Mouse (Mus musculus) midbrain, embryonic 14.5 days (tissue): ENCODE results near the gene Inhbb. TPM values are rescaled to one million over a fixed set of nuclear protein-coding genes. Genes with fewer than 3 reads are reported as not detected.

ENCODE experiments used
- ATAC-seq: fragments of 200-750 bp; cut with Nextera tagmentation; 2 replicates; pipeline ENCODE4 v1.8.0; 2017; ENCODE audit warnings: moderate number of reproducible peaks, moderate library complexity; ENCODE audit not compliant: low FRiP score, low TSS enrichment
- DNase-seq: peaks from one replicate; pipeline ENCODE4 v3.0.0-alpha.2; 2015
- H3K27ac ChIP-seq: fragments of 300-500 bp; sonication (generic); replicated peaks from 2 replicates; pipeline ENCODE4 v1.5.1; 2014; ENCODE audit warnings: mild to moderate bottlenecking, low read depth, low read length, moderate library complexity
- H3K27me3 ChIP-seq: fragments of 300-500 bp; sonication (generic); 2 replicates; pipeline ENCODE4 v1.6.1; 2014; ENCODE audit warnings: low read length, control low read depth, mixed read lengths; ENCODE audit not compliant: control insufficient read depth, insufficient read depth
- H3K36me3 ChIP-seq: fragments of 300-500 bp; sonication (generic); 2 replicates; pipeline ENCODE4 v1.6.1; 2014; ENCODE audit warnings: low read length, control low read depth; ENCODE audit not compliant: control insufficient read depth, insufficient read depth
- H3K4me1 ChIP-seq: fragments of 300-500 bp; sonication (generic); 2 replicates; pipeline ENCODE4 v1.6.1; 2014; ENCODE audit warnings: mild to moderate bottlenecking, antibody characterized with exemption, low read length, control low read depth; ENCODE audit not compliant: control insufficient read depth, insufficient read depth
- H3K4me2 ChIP-seq: fragments of 300-500 bp; sonication (generic); 2 replicates; pipeline ENCODE4 v1.6.1; 2014; ENCODE audit warnings: mild to moderate bottlenecking, low read length, moderate library complexity
- H3K4me3 ChIP-seq: fragments of 300-500 bp; sonication (generic); replicated peaks from 2 replicates; pipeline ENCODE4 v1.5.1; 2014; ENCODE audit warnings: low read depth, low read length
- H3K9ac ChIP-seq: fragments of 300-500 bp; sonication (generic); replicated peaks from 2 replicates; pipeline ENCODE4 v1.6.1; 2014; ENCODE audit warnings: mild to moderate bottlenecking, low read length, moderate library complexity
- H3K9me3 ChIP-seq: fragments of 300-500 bp; sonication (generic); 2 replicates; pipeline ENCODE4 v1.6.1; 2016; ENCODE audit warnings: low read length, control low read depth, mixed read lengths; ENCODE audit not compliant: control insufficient read depth
- WGBS: fragments of 180-500 bp; shearing (Covaris S2); extraction: QIAGEN DNeasy Blood & Tissue Kit; methylation state at CpG from one replicate; pipeline ENCODE4 v1.1.7; 2014; 5-methylcytosine and 5-hydroxymethylcytosine counted together
- polyA plus RNA-seq: library from polyadenylated mRNA; unstranded; fragments of >200 nt; fragmentation: Nextera tagmentation; extraction: Ambion mirVana; gene quantifications from 2 replicates; pipeline ENCODE4 v1.2.1, GENCODE M21; 2014

Gene Inhbb
- polyA plus RNA-seq, 1 experiment from 2014 or later, result 1.9 TPM

- ATAC-seq, result no peak
- no peak for DNase-seq
Measured at GRCm38 (mm10) chr1:119397839-119398238, 24.2 kb downstream of the Inhbb start.

GRCm38 (mm10) chr1:119391311-119391710 lies 30.7 kb downstream of the Inhbb start:
- Histone ChIP-seq H3K4me2 (no peak overlapping the region), H3K9me3 (no peaks in the 10 kb centered on the region), H3K27ac (no peak overlapping the region), H3K9ac (no peak overlapping the region), H3K36me3 (no peaks in the 10 kb centered on the region), H3K4me3 (no peak overlapping the region), H3K27me3 (no peaks in the 10 kb centered on the region), H3K4me1 (peaks cover 22% of the 10 kb centered on the region)
- DNase-seq (no peak), ATAC-seq (no peak)
- 73% methylated on average over 3 of the region's 3 CpGs for WGBS

More at GRCm38 (mm10) chr1:119397839-119398238, 24.2 kb downstream of the Inhbb start:
- Histone ChIP-seq H3K4me1 (no peaks in the 10 kb centered on the region), H3K9me3 (no peaks in the 10 kb centered on the region), H3K27me3 (no peaks in the 10 kb centered on the region), H3K9ac (no peak overlapping the region), H3K4me2 (no peak overlapping the region), H3K27ac (no peak overlapping the region), H3K36me3 (no peaks in the 10 kb centered on the region), H3K4me3 (no peak overlapping the region)
- 81% methylated on average over 7 of the region's 7 CpGs for WGBS

GRCm38 (mm10) chr1:119390676-119391075 lies 31.4 kb downstream of the Inhbb start:
- no peaks in the 10 kb centered on the region for H3K9me3 ChIP-seq
- no peak overlapping the region for H3K4me3 ChIP-seq
- no peak overlapping the region for H3K27ac ChIP-seq
- peaks cover 22% of the 10 kb centered on the region for H3K4me1 ChIP-seq
- DNase-seq (no peak), ATAC-seq (no peak)
- no peak overlapping the region for H3K4me2 ChIP-seq
- no peaks in the 10 kb centered on the region for H3K36me3 ChIP-seq
- no peaks in the 10 kb centered on the region for H3K27me3 ChIP-seq
- H3K9ac ChIP-seq, result no peak overlapping the region
- WGBS, result 49% methylated on average over 4 of the region's 4 CpGs

DNA sequence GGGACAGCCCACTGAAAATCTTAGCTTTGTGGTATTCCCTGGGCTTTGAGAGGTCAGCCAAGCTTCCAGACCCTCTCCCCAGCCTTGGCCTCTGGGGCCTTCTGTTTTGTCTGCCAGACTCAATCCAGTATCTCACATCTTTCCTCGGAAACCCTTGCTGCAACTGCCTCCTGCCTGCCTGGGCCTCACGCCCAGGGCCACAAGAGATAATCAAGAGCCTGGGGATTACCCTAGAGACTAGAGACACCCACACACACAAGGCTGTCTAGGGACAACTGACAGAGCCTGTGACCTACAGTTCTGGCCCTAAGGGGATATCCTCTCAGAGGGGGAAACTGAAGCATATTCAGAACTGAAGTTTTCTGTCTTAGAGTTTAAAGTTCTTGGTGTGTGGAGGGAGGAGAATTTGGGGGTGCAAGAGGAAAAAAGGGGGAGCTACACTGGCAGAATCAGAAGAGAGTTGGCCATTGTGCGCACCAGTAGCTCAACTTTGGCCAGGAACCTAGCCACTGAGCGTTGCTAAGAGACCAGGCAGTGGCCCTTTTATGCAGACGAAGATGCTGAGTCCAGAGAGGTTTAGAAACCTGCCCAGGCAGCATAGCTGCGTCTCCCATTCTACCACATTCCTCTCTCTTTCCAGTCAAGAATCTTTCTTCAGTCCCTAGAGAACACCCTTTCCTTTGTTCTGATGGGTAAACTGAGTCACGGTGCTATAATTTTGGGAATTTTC lies 32.1 kb downstream of the Inhbb start:
- ATAC-seq (no peak), DNase-seq (peak; percentile 46)
- Histone ChIP-seq H3K4me1 (peaks cover 22% of the 10 kb centered on the region), H3K27me3 (no peaks in the 10 kb centered on the region), H3K36me3 (no peaks in the 10 kb centered on the region), H3K4me3 (no peak overlapping the region), H3K27ac (no peak overlapping the region), H3K9ac (no peak overlapping the region), H3K9me3 (no peaks in the 10 kb centered on the region), H3K4me2 (no peak overlapping the region)
- WGBS, result 30% methylated on average over 7 of the region's 7 CpGs

- H3K36me3 ChIP-seq, result no peaks in the 10 kb centered on the region
Measured at GRCm38 (mm10) chr1:119388664-119389396, 33.2 kb downstream of the Inhbb start.

GRCm38 (mm10) chr1:119386306-119386705 lies 35.7 kb downstream of the Inhbb start:
- H3K27ac ChIP-seq, result no peak overlapping the region
- H3K9ac ChIP-seq, result no peak overlapping the region
- no peak overlapping the region for H3K4me2 ChIP-seq
- H3K4me1 ChIP-seq, result peaks cover 22% of the 10 kb centered on the region
- 84% methylated on average over 3 of the region's 3 CpGs for WGBS
- DNase-seq, result no peak
- H3K9me3 ChIP-seq, result no peaks in the 10 kb centered on the region
- no peak overlapping the region for H3K4me3 ChIP-seq
- H3K27me3 ChIP-seq, result no peaks in the 10 kb centered on the region
- no peaks in the 10 kb centered on the region for H3K36me3 ChIP-seq
- no peak for ATAC-seq

More at GRCm38 (mm10) chr1:119388664-119389396, 33.2 kb downstream of the Inhbb start:
- DNase-seq, result peak; percentile 94
- Histone ChIP-seq H3K9ac (no peak overlapping the region; the same call in 1 of the 2 replicates), H3K9me3 (no peaks in the 10 kb centered on the region), H3K27me3 (no peaks in the 10 kb centered on the region), H3K4me1 (peaks cover 22% of the 10 kb centered on the region), H3K4me2 (peak overlapping the region; percentile 49), H3K27ac (peak overlapping the region; percentile 71), H3K4me3 (peak overlapping the region; percentile 5; the same call in 1 of the 2 replicates)
- ATAC-seq, result peak; percentile 87
- WGBS, result 3% methylated on average over 19 of the region's 19 CpGs

GRCm38 (mm10) chr1:119383916-119384315 lies 38.1 kb downstream of the Inhbb start:
- no peak overlapping the region for H3K9ac ChIP-seq
- H3K36me3 ChIP-seq, result no peaks in the 10 kb centered on the region
- 66% methylated on average over 10 of the region's 10 CpGs for WGBS
- H3K27me3 ChIP-seq, result no peaks in the 10 kb centered on the region
- no peak overlapping the region for H3K4me3 ChIP-seq
- H3K9me3 ChIP-seq, result no peaks in the 10 kb centered on the region
- peak; percentile 48 for DNase-seq
- H3K27ac ChIP-seq, result no peak overlapping the region
- ATAC-seq, result no peak
- no peak overlapping the region for H3K4me2 ChIP-seq
- H3K4me1 ChIP-seq, result peaks cover 6% of the 10 kb centered on the region

- Histone ChIP-seq H3K4me1 (no peaks in the 10 kb centered on the region), H3K27me3 (no peaks in the 10 kb centered on the region), H3K27ac (no peak overlapping the region), H3K4me2 (no peak overlapping the region), H3K36me3 (no peaks in the 10 kb centered on the region), H3K9me3 (no peaks in the 10 kb centered on the region), H3K9ac (no peak overlapping the region), H3K4me3 (no peak overlapping the region)
- no peak for DNase-seq
- ATAC-seq, result no peak
- WGBS, result 89% methylated on average over 4 of the region's 4 CpGs
Measured at GRCm38 (mm10) chr1:119380609-119381008, 41.4 kb downstream of the Inhbb start.
